Mouse (Mus musculus) forebrain, postnatal 0 days (tissue): ENCODE measurements around the gene Olfr1316. TPM values are rescaled to one million over a fixed set of nuclear protein-coding genes. Genes with fewer than 3 reads are reported as not detected.

Experiments
- ATAC-seq: fragments of 200-750 bp; cut with Nextera tagmentation; 2 replicates; pipeline ENCODE4 v1.8.0; 2017; ENCODE audit warnings: mild to moderate bottlenecking, moderate library complexity
- DNase-seq: peaks from one replicate; pipeline ENCODE4 v3.0.0-alpha.2; 2015
- H3K27ac ChIP-seq: fragments of 300-500 bp; sonication (generic); 2 replicates; pipeline ENCODE4 v1.5.1; 2014; ENCODE audit warnings: low read depth, mild to moderate bottlenecking, antibody characterized with exemption, low read length, moderate library complexity, mixed read lengths
- H3K27me3 ChIP-seq: fragments of 300-500 bp; sonication (generic); 2 replicates; pipeline ENCODE4 v1.6.1; 2014; ENCODE audit warnings: mild to moderate bottlenecking, low read length, mixed read lengths; ENCODE audit not compliant: insufficient read depth
- H3K36me3 ChIP-seq: fragments of 300-500 bp; sonication (generic); 2 replicates; pipeline ENCODE4 v1.6.1; 2014; ENCODE audit warnings: mild to moderate bottlenecking, moderate library complexity; ENCODE audit not compliant: insufficient read depth
- H3K4me1 ChIP-seq: fragments of 300-500 bp; sonication (generic); 2 replicates; pipeline ENCODE4 v1.6.1; 2014; ENCODE audit warnings: antibody characterized with exemption; ENCODE audit not compliant: insufficient read depth
- H3K4me2 ChIP-seq: fragments of 300-500 bp; sonication (generic); 2 replicates; pipeline ENCODE4 v1.6.1; 2014; ENCODE audit warnings: low read depth, mild to moderate bottlenecking, moderate library complexity
- H3K4me3 ChIP-seq: fragments of 300-500 bp; sonication (generic); 2 replicates; pipeline ENCODE4 v1.5.1; 2014; ENCODE audit warnings: low read depth, low read length, mixed read lengths
- H3K9ac ChIP-seq: fragments of 300-500 bp; sonication (generic); 2 replicates; pipeline ENCODE4 v1.6.1; 2014; ENCODE audit warnings: mild to moderate bottlenecking
- H3K9me3 ChIP-seq: fragments of 300-500 bp; sonication (generic); 2 replicates; pipeline ENCODE4 v1.6.1; 2016; ENCODE audit warnings: low read length
- CTCF ChIP-seq: sonication (generic); IDR thresholded peaks from 2 replicates; pipeline ENCODE4 v1.5.1; 2016; ENCODE audit warnings: antibody characterized with exemption, control low read depth, low read depth
- WGBS: fragments of 180-500 bp; shearing (Covaris S2); extraction: QIAGEN DNeasy Blood & Tissue Kit; methylation state at CpG from one replicate; pipeline ENCODE4 v1.1.7; 2014; 5-methylcytosine and 5-hydroxymethylcytosine counted together
- polyA plus RNA-seq: library from polyadenylated mRNA; unstranded; fragments of >200 nt; fragmentation: Nextera tagmentation; extraction: Ambion mirVana; gene quantifications from 2 replicates; pipeline ENCODE4 v1.2.1, GENCODE M21; 2015
- total RNA-seq: library from RNA; depleted of rRNA; stranded (reverse); fragments of >200 nt; gene quantifications from 2 replicates; pipeline ENCODE4 v1.2.3, GENCODE M21; 2014; rRNA removed

Olfr1316 gene
- total RNA-seq (not detected in 2 replicates), polyA plus RNA-seq (not detected in 2 replicates)

- Histone ChIP-seq H3K27ac (no peak within 1 kb of the TSS), H3K9ac (no peak within 1 kb of the TSS), H3K27me3 (no peaks in the 10 kb centered on the region), H3K36me3 (no peaks in the 10 kb centered on the region), H3K9me3 (no peaks in the 10 kb centered on the region), H3K4me2 (no peak within 1 kb of the TSS), H3K4me1 (no peaks in the 10 kb centered on the region), H3K4me3 (no peak within 1 kb of the TSS)
- DNase-seq (no peak), ATAC-seq (no peak)
- 93% methylated on average over 2 of the region's 2 CpGs for WGBS
- no peak for TF ChIP-seq CTCF
Measured at GRCm38 (mm10) chr2:112134877-112135276, at the start of gene Olfr1316. Gene Olfr1316, minus strand, starts transcription at chr2:112134977.

DNA sequence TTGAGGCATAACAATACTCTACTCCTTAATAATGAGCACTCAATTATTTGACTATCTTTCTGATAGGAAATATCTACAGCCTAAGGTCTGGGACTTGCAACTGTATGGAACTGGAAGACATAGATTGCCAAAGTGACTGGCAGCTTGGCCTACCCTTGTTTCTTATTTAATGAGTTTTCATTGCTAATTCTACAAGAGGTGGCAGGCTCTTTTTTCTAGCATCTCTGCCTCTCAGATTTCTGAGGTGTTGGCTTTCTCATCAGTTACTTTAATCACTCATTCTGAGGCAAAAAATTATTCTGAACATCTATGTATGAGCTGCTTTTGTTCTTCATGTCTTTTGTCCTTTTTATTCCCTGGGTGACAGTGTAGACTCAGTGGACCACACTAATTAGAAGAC, 19.1 kb upstream of the Olfr1316 start, which contains the start of gene Olfr1318:
Gene Olfr1318 (plus strand): TSS at position 301 of the 400 bp plus-strand sequence.
- H3K9ac ChIP-seq, result no peak within 1 kb of the TSS
- H3K27ac ChIP-seq, result no peak within 1 kb of the TSS
- H3K27me3 ChIP-seq, result no peaks in the 10 kb centered on the region
- no peak within 1 kb of the TSS for H3K4me3 ChIP-seq
- H3K9me3 ChIP-seq, result no peaks in the 10 kb centered on the region
- TF ChIP-seq CTCF, result no peak
- DNase-seq, result no peak
- H3K4me1 ChIP-seq, result no peaks in the 10 kb centered on the region
- no peaks in the 10 kb centered on the region for H3K36me3 ChIP-seq
- ATAC-seq, result no peak
- no peak within 1 kb of the TSS for H3K4me2 ChIP-seq

GRCm38 (mm10) chr2:112140029-112140428, 5.3 kb upstream of the Olfr1316 start, which contains the start of gene Olfr1317:
Gene Olfr1317, plus strand, starts transcription at chr2:112140329.
- Histone ChIP-seq H3K4me2 (no peak within 1 kb of the TSS), H3K9ac (no peak within 1 kb of the TSS), H3K27me3 (no peaks in the 10 kb centered on the region), H3K36me3 (no peaks in the 10 kb centered on the region), H3K4me3 (no peak within 1 kb of the TSS), H3K27ac (no peak within 1 kb of the TSS), H3K4me1 (no peaks in the 10 kb centered on the region), H3K9me3 (no peaks in the 10 kb centered on the region)
- ATAC-seq (no peak), DNase-seq (no peak)
- WGBS, result 76% methylated on average over 2 of the region's 2 CpGs
- no peak for TF ChIP-seq CTCF

DNA sequence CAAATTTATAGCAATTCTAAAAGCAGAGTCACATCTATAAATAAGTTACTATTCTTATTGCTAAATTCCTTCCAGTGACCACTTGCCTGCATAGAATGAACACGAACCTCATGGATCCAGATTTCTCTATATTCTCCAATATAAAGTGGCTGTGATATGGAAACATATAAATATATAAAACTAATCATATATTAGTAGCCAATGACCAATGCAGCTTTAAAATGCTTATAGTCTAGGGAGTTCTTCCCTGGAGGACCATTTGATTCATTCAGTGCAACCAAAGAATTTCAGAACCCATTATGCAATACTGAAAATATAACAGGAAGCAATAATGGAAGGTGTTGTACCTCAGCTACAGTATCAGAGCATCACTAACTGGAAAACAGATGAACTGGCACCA, 19.4 kb downstream of the Olfr1316 start, which contains the start of gene Olfr1315-ps1:
Gene Olfr1315-ps1 (minus strand): TSS at position 101 of the 400 bp plus-strand sequence.
- H3K27me3 ChIP-seq, result no peaks in the 10 kb centered on the region
- H3K4me2 ChIP-seq, result no peak within 1 kb of the TSS
- WGBS, result 73% methylated on average over 1 of the region's 1 CpGs
- H3K4me1 ChIP-seq, result no peaks in the 10 kb centered on the region
- no peak within 1 kb of the TSS for H3K9ac ChIP-seq
- ATAC-seq (no peak), DNase-seq (no peak)
- no peak for TF ChIP-seq CTCF
- no peaks in the 10 kb centered on the region for H3K36me3 ChIP-seq
- no peaks in the 10 kb centered on the region for H3K9me3 ChIP-seq
- H3K4me3 ChIP-seq, result no peak within 1 kb of the TSS
- H3K27ac ChIP-seq, result no peak within 1 kb of the TSS

GRCm38 (mm10) chr2:112096681-112097080, 38.1 kb downstream of the Olfr1316 start, which contains the start of gene Olfr1314:
Gene Olfr1314, minus strand, starts transcription at chr2:112096781.
- no peaks in the 10 kb centered on the region for H3K4me1 ChIP-seq
- DNase-seq (no peak), ATAC-seq (no peak)
- no peaks in the 10 kb centered on the region for H3K27me3 ChIP-seq
- H3K4me2 ChIP-seq, result no peak within 1 kb of the TSS
- no peak for TF ChIP-seq CTCF
- H3K27ac ChIP-seq, result no peak within 1 kb of the TSS
- H3K4me3 ChIP-seq, result no peak within 1 kb of the TSS
- no peaks in the 10 kb centered on the region for H3K9me3 ChIP-seq
- no peak within 1 kb of the TSS for H3K9ac ChIP-seq
- no peaks in the 10 kb centered on the region for H3K36me3 ChIP-seq

- Histone ChIP-seq H3K4me3 (no peak within 1 kb of the TSS), H3K4me2 (no peak within 1 kb of the TSS), H3K9me3 (no peaks in the 10 kb centered on the region), H3K4me1 (no peaks in the 10 kb centered on the region), H3K9ac (no peak within 1 kb of the TSS), H3K36me3 (no peaks in the 10 kb centered on the region), H3K27me3 (no peaks in the 10 kb centered on the region), H3K27ac (no peak within 1 kb of the TSS)
- no peak for TF ChIP-seq CTCF
- no peak for ATAC-seq
- DNase-seq, result no peak
Measured at GRCm38 (mm10) chr2:112077743-112078142, 57.0 kb downstream of the Olfr1316 start, which contains the start of gene Olfr1313. Gene Olfr1313, minus strand, starts transcription at chr2:112077843.

Other genes starting within 250 kb of the Olfr1316 start
- gene Olfr1306, start 218.7 kb downstream of the Olfr1316 start, total RNA-seq, result not detected in 2 replicates
- not detected in 2 replicates for gene Olfr1306, start 218.7 kb downstream of the Olfr1316 start, polyA plus RNA-seq
- gene Olfr1307, start 185.5 kb downstream of the Olfr1316 start, total RNA-seq, result not detected in 2 replicates
- gene Olfr1307, start 185.5 kb downstream of the Olfr1316 start, polyA plus RNA-seq, result 0.01 TPM in 1 of 2 replicates, not detected in the other
- not detected in 2 replicates for gene Olfr1308, start 170.0 kb downstream of the Olfr1316 start, total RNA-seq
- not detected in 2 replicates for gene Olfr1308, start 170.0 kb downstream of the Olfr1316 start, polyA plus RNA-seq
- not detected in 2 replicates for gene Olfr1309, start 144.7 kb downstream of the Olfr1316 start, total RNA-seq
- not detected in 2 replicates for gene Olfr1309, start 144.7 kb downstream of the Olfr1316 start, polyA plus RNA-seq
- gene Olfr1310, start 122.3 kb downstream of the Olfr1316 start, total RNA-seq, result not detected in 2 replicates
- not detected in 2 replicates for gene Olfr1310, start 122.3 kb downstream of the Olfr1316 start, polyA plus RNA-seq
- not detected in 2 replicates for gene Olfr1311, start 110.6 kb downstream of the Olfr1316 start, total RNA-seq
- gene Olfr1311, start 110.6 kb downstream of the Olfr1316 start, polyA plus RNA-seq, result not detected in 2 replicates
- not detected in 2 replicates for gene Olfr1312, start 84.7 kb downstream of the Olfr1316 start, total RNA-seq
- not detected in 2 replicates for gene Olfr1312, start 84.7 kb downstream of the Olfr1316 start, polyA plus RNA-seq
- gene Olfr1313, start 57.1 kb downstream of the Olfr1316 start, total RNA-seq, result not detected in 2 replicates
- gene Olfr1313, start 57.1 kb downstream of the Olfr1316 start, polyA plus RNA-seq, result not detected in 2 replicates
- gene Olfr1314, start 38.2 kb downstream of the Olfr1316 start, total RNA-seq, result not detected in 2 replicates
- gene Olfr1314, start 38.2 kb downstream of the Olfr1316 start, polyA plus RNA-seq, result not detected in 2 replicates
- not detected in 2 replicates for gene Olfr1315-ps1, start 19.5 kb downstream of the Olfr1316 start, total RNA-seq
- not detected in 2 replicates for gene Olfr1315-ps1, start 19.5 kb downstream of the Olfr1316 start, polyA plus RNA-seq
- not detected in 2 replicates for gene Olfr1317, start 5.4 kb upstream of the Olfr1316 start, total RNA-seq
- not detected in 2 replicates for gene Olfr1317, start 5.4 kb upstream of the Olfr1316 start, polyA plus RNA-seq
- not detected in 2 replicates for gene Olfr1318, start 19.2 kb upstream of the Olfr1316 start, total RNA-seq
- gene Olfr1318, start 19.2 kb upstream of the Olfr1316 start, polyA plus RNA-seq, result 0.05 TPM in 1 of 2 replicates, not detected in the other
- 23.9 and 27.6 TPM in 2 replicates for gene Lpcat4, start 104.5 kb upstream of the Olfr1316 start, total RNA-seq
- gene Lpcat4, start 104.5 kb upstream of the Olfr1316 start, polyA plus RNA-seq, result 12.8 and 17.3 TPM in 2 replicates
- gene Nutm1, start 124.3 kb upstream of the Olfr1316 start, total RNA-seq, result not detected in 2 replicates
- 0.08 and 0.09 TPM in 2 replicates for gene Nutm1, start 124.3 kb upstream of the Olfr1316 start, polyA plus RNA-seq
- gene Nop10, start 126.9 kb upstream of the Olfr1316 start, total RNA-seq, result 95.1 and 120 TPM in 2 replicates
- gene Nop10, start 126.9 kb upstream of the Olfr1316 start, polyA plus RNA-seq, result 160 and 215 TPM in 2 replicates
- 54.4 and 69.3 TPM in 2 replicates for gene Slc12a6, start 130.8 kb upstream of the Olfr1316 start, total RNA-seq
- 7.8 and 10.6 TPM in 2 replicates for gene Slc12a6, start 130.8 kb upstream of the Olfr1316 start, polyA plus RNA-seq
- 1.9 and 2.9 TPM in 2 replicates for gene Gm21985, start 131.3 kb upstream of the Olfr1316 start, total RNA-seq
- not detected in 2 replicates for gene Gm21985, start 131.3 kb upstream of the Olfr1316 start, polyA plus RNA-seq
- gene Emc4, start 233.1 kb upstream of the Olfr1316 start, total RNA-seq, result 92.5 and 96.0 TPM in 2 replicates
- 216 and 251 TPM in 2 replicates for gene Emc4, start 233.1 kb upstream of the Olfr1316 start, polyA plus RNA-seq
- gene Katnbl1, start 244.2 kb upstream of the Olfr1316 start, total RNA-seq, result 22.2 and 23.9 TPM in 2 replicates
- 22.1 and 24.3 TPM in 2 replicates for gene Katnbl1, start 244.2 kb upstream of the Olfr1316 start, polyA plus RNA-seq